25 mouse cellular contexts compared by ENCODE assay signal in genomic region chr2:9435155-9435872, GRCm38 (mm10).
A peak's percentile ranks its signal among the peaks of the same experiment; 100 is the strongest.
DNase-seq lines count a peak whose midpoint lies in the region; ATAC-seq and TF ChIP-seq lines count a peak whose summit lies in the region.
"Had no signal": no experiment of that assay in that cellular context is flagged by ENCODE, and none has a peak within 500 bp of the region (broad histone marks: within the 10 kb centered on the region; RNA-seq: fewer than 3 reads in every experiment).

No protein-coding gene starts in this region.

- H3K9me3 ChIP-seq in lung, postnatal 0 days (ENCODE audit: low read length): no peaks in the 10 kb centered on the region
- no peaks in the 10 kb centered on the region for H3K9me3 ChIP-seq in midbrain, embryonic 13.5 days
- H3K9me3 ChIP-seq: intestine, embryonic 15.5 days; limb, embryonic 12.5 days; stomach, embryonic 15.5 days had no signal

- 48% methylated on average over 9 of the region's 9 CpGs for WGBS in lung, postnatal 0 days
- 51% methylated on average over 9 of the region's 9 CpGs for WGBS in midbrain, embryonic 13.5 days

- no peak overlapping the region for H3K4me3 ChIP-seq in lung, postnatal 0 days (ENCODE audit: low read depth, low read length)
- no peak overlapping the region for H3K4me3 ChIP-seq in midbrain, embryonic 13.5 days (replicated peaks)
- H3K4me3 ChIP-seq: gastrocnemius, adult 2 months; intestine, embryonic 15.5 days; limb, embryonic 12.5 days; stomach, embryonic 15.5 days had no signal

- DNase-seq in frontal cortex, postnatal 36 days (ENCODE audit: low spot score in 2 of 2): peak; percentile 1 to 3
- no peak for DNase-seq in frontal cortex, postnatal 14 days (ENCODE audit: low spot score in 2 of 2)
- DNase-seq in lung, postnatal 0 days (ENCODE audit: low spot score): peak; percentile 7
- no peak for DNase-seq in lung, postnatal 36 days
- peak; percentile 50 for DNase-seq in brain, adult 2 months (ENCODE audit: low read depth, low spot score)
- DNase-seq in cerebellum, adult 11-12 months: no peak
- DNase-seq in adrenal gland, adult 8-10 months: no peak
- DNase-seq: adrenal gland, postnatal 14 days; cerebellum, adult 11 months; cerebellum, postnatal 14 days; gastrocnemius, adult 2 months; heart, postnatal 4 days; kidney, adult 9 months; kidney, postnatal 14 days; liver, postnatal 0 days; retina, postnatal 1 day; right cerebral cortex, postnatal 4 days; thymus, adult 18-20 months; thymus, postnatal 36 days had no signal

- H3K36me3 ChIP-seq in lung, postnatal 0 days (ENCODE audit: insufficient read depth, low read length): no peaks in the 10 kb centered on the region
- no peaks in the 10 kb centered on the region for H3K36me3 ChIP-seq in midbrain, embryonic 13.5 days
- H3K36me3 ChIP-seq: intestine, embryonic 15.5 days; limb, embryonic 12.5 days; stomach, embryonic 15.5 days had no signal

- no peak overlapping the region for H3K4me2 ChIP-seq in lung, postnatal 0 days (replicated peaks; ENCODE audit: low read depth, low read length)
- H3K4me2 ChIP-seq in midbrain, embryonic 13.5 days (replicated peaks): 0 out of 2 replicates have a peak overlapping the region, but pooled peaks have one; percentile 13
- H3K4me2 ChIP-seq: intestine, embryonic 15.5 days; limb, embryonic 12.5 days; liver, embryonic 11.5 days; stomach, embryonic 15.5 days had no signal

- no peak for TF ChIP-seq EP300 in lung, postnatal 0 days (IDR thresholded peaks at IDR 0.05)

- no peak overlapping the region for H3K27ac ChIP-seq in lung, postnatal 0 days (ENCODE audit: low read length)
- peak overlapping the region; percentile 82 for H3K27ac ChIP-seq in midbrain, embryonic 13.5 days
- H3K27ac ChIP-seq: gastrocnemius, adult 2 months; intestine, embryonic 15.5 days; limb, embryonic 12.5 days; macrophage; stomach, embryonic 15.5 days had no signal

- no peaks in the 10 kb centered on the region for H3K4me1 ChIP-seq in lung, postnatal 0 days (ENCODE audit: insufficient read depth, low read depth, low read length)
- peaks cover 31% of the 10 kb centered on the region for H3K4me1 ChIP-seq in midbrain, embryonic 13.5 days (replicated peaks)
- H3K4me1 ChIP-seq: intestine, embryonic 15.5 days; limb, embryonic 12.5 days; stomach, embryonic 15.5 days had no signal

- no peak for ATAC-seq in lung, postnatal 0 days
- peak; percentile 71 for ATAC-seq in midbrain, embryonic 13.5 days
- ATAC-seq: intestine, embryonic 15.5 days; liver, postnatal 0 days had no signal

- no peak overlapping the region for H3K9ac ChIP-seq in lung, postnatal 0 days (replicated peaks; ENCODE audit: low read depth)
- no peak overlapping the region for H3K9ac ChIP-seq in midbrain, embryonic 13.5 days (replicated peaks)
- H3K9ac ChIP-seq: intestine, embryonic 15.5 days; limb, embryonic 12.5 days; liver, postnatal 0 days; stomach, embryonic 15.5 days had no signal

- H3K27me3 ChIP-seq in lung, postnatal 0 days (replicated peaks; ENCODE audit: insufficient read depth, low read length): no peaks in the 10 kb centered on the region
- no peaks in the 10 kb centered on the region for H3K27me3 ChIP-seq in midbrain, embryonic 13.5 days
- H3K27me3 ChIP-seq: intestine, embryonic 15.5 days; stomach, embryonic 15.5 days had no signal

- TF ChIP-seq CTCF in lung, postnatal 0 days (IDR thresholded peaks at IDR 0.05): no peak

Comparison
In these comparisons a context has a peak if more than half of its experiments do, and no peak if none do; other contexts are left out.
1. DNase-seq: peak in frontal cortex, postnatal 36 days (2 of 2), lung, postnatal 0 days (single experiment) and brain, adult 2 months (single experiment); none in frontal cortex, postnatal 14 days (0 of 2), lung, postnatal 36 days (single experiment), cerebellum, adult 11-12 months (single experiment) and adrenal gland, adult 8-10 months (single experiment).